Mouse (Mus musculus) common myeloid progenitor, adult 5-6 weeks (primary cell): ENCODE data around the gene Cyp2f2. TPM values are rescaled to one million over a fixed set of nuclear protein-coding genes. Genes with fewer than 3 reads are reported as not detected.

Experiments used
- ATAC-seq: replicated peaks from 2 replicates; pipeline ENCODE4 v1.8.0; 2016; ENCODE audit warnings: low read depth, mild to moderate bottlenecking, moderate TSS enrichment, inconsistent platforms; ENCODE audit not compliant: poor library complexity, severe bottlenecking
- total RNA-seq: library from RNA; stranded (forward); fragments of 200-1000, 187-1606 nt; gene quantifications from 2 replicates; pipeline ENCODE4 v1.2.3, GENCODE M21; 2017

Gene Cyp2f2
- total RNA-seq, 1 experiment from 2014 or later, result not detected

DNA sequence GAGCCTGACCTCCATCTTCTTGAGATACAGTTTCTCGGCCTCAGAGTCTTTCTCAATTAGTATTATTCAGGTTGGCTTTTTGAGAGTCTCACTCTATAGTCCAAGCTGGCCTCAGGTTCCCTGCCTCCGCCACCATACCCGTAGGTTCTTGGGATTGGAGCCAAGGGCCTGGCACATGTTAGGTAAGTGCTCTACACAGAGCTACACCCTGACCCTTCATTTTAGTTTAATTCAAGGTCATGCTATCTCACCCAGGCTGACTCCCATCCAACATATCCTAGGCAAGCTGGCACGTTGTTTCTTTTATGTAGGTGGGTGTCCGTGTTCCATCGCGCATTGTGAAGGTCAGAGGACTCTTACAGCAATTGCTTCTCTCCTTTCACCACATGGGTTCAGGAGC, 55.2 kb downstream of the Cyp2f2 start:
- no peak for ATAC-seq

DNA sequence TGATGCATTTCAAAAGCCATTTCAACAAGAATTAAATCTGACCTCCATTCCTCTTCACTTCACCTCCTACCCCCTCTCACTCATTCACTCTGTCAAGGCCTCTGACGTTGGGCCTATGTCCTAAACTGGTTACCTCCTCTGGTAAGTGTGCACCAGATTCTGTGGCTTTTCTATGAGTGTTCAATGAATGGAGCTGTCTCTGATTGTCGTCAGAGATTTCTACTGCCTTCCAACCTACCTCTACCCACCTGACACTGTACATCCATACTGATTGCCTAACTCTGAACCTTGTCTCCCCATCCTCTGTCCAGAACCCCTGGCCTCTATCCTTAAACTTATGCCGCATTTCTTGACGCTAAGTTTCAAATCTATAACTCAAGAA, 58.2 kb downstream of the Cyp2f2 start:
- ATAC-seq, result 0 out of 2 replicates have a peak, but pooled peaks have one; percentile 1

DNA sequence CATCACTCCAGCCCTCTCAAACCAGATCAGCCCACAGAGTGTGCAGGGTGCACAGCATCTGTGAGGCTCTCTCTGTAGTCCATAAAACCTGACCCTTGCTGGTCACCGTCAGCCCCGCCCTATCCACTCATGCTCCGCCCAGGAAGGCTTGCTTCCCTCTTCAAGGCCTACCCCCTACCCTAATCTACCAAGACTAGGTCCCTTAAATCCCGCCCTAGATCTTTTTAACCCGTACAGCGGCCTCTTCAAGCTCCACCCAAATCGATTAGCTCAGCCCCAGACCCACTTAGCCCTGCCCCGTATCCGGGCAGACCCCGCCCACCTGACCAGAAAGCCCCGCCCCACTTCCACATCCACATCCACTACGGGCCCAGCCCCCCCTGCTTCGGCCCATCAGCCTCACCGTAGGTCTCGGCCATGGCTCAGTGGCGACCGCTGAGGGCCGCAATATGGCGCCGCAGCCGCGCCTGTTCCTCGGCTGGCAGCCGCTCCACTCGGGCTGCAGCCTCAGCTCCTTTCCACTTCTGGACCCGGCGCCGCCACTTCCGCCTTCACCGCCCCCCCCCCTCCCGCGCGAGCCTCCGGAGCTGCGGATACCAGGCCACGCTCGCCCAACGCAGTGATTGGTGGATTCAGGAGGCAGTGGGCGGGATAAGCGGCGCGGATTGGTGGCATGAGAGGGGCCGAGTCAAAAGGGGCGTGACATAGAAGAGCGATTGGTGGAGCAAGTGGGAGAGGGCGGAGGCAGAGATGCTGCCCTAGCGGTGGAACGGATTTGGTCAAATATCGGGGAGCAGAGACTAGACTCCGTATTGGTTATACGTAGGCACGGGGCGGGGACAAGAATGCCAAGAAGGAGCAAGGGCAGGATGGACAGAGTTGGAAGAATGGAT, 58.9 kb downstream of the Cyp2f2 start, which contains the start of gene Rab4b:
Rab4b (minus strand) TSS at position 573 of the 893 bp plus-strand sequence.
- peak; percentile 94 for ATAC-seq

DNA sequence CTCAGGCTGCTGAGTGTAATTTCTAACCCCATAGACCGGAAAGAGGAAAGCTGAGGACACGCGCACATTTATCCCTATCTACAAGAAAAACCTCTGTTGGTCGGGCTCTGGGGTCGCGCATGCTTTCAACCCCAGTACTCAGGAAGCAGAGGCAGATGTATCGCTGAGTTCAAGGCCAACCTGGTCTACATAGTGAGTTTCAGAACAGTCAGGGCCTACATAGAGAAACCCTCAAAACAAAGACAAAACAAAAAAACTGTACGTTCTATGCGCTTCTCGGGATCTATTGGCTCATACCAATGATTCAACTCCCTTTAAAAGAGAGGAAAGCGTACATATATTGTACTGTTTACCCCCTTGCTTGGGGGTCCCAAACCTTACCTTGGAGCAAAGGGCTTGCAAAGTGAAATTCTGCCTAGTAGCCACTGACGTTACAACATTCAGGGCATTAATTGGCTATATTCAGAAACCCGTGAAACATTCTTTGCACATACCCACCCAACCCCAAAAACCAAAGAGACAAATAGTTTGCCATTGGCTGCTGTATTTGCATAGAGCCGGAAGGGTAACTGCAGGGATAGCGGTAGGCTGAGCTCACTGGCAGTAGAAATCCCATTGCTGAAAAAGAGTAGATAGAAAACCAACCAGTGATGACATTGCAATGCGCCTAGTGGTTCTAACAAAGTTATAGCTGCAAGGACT, 59.7 kb downstream of the Cyp2f2 start:
- no peak for ATAC-seq

DNA sequence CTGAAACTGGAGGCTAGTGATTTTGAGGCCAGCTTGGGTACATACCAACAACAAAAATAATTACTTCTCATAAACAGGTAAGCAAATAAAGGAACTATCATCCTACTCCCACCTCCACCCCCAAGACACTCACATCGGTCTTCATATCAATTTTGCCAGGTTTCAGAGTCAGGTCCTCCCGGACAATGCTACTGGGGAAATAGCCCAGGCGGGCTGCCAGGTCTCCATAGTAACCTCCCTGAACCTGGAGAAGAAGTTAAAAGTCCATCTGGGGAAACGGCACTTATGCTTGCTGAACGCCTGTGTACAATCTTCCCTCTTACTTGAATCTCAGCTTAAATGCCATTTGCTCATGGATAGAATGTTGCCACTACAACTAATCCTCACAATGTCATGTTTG, 60.3 kb downstream of the Cyp2f2 start:
- ATAC-seq, result no peak

DNA sequence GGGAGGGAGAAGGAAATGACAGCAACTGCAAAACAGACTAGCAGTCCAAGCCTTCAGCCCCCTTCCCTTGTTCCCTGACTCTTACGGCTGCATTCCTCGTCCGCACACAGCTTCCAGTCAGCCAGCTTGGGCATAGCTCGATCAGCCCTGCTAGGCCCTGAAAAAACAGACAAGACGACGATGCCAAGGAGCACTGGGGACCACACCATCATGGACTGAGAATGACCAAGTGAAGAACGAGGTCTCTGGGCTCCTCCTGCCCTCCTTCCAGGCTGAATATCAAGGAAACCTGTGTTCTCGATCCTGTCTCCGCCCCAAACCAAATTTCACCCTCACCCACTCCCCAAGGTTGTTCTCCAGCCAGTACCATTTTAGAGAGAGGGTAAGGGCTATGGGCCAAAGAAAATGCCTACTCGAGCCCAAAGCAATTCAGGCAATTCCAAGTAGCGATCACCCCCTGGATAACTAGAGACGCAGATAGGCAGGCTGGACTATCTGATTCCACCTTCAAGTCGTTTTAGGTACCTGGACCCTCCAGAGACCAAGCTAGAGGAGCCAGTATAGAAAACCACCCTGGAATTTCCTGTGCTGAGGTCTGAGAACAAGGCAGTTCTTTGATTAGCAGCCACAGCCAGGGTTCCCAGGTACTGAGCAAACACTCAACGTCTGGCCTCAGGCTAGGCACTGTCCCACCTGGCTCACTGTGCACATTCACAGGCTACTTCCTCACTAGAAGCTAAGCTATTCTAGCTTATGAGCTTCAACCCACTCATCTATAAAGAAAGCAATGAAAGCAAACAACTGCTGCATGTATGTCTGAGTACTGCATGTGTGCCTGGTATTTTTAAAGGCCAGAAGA, 61.4 kb downstream of the Cyp2f2 start, which contains the start of the genes Gm21983 and Mia:
Gm21983 (minus strand) TSS at position 250 of the 859 bp plus-strand sequence.
Mia (minus strand) TSS at position 321 of the 859 bp plus-strand sequence.
- ATAC-seq, result no peak

DNA sequence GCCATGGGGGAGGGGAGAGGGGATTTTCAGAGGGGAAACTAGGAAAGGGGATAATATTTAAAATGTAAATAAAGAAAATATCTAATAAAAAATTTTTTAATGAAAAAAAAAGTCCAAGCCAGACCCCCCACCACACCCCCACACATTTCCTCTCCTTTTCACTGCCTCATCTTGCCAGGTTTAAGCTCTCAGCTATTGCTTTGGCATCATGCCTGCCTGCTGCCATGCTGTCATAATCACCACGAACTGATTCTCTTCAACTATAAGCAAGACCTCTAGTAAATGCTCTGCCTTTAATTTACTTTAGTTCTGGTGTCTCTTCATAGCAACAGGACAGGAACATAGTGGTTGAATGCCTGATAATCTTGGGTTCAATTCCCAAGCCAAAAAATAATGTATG, 62.8 kb downstream of the Cyp2f2 start:
- no peak for ATAC-seq

Other genes starting within 250 kb of the Cyp2f2 start
- not detected in 2 replicates for gene Cyp2a22, start 180.5 kb upstream of the Cyp2f2 start, total RNA-seq
- not detected in 2 replicates for gene Cyp2a12, start 90.8 kb upstream of the Cyp2f2 start, total RNA-seq
- not detected in 2 replicates for gene Cyp2t4, start 33.8 kb downstream of the Cyp2f2 start, total RNA-seq
- gene Egln2, start 46.9 kb downstream of the Cyp2f2 start, total RNA-seq, result 18.6 and 24.7 TPM in 2 replicates
- 10.6 and 21.7 TPM in 2 replicates for gene Rab4b, start 59.0 kb downstream of the Cyp2f2 start, total RNA-seq
- gene Gm21983, start 61.2 kb downstream of the Cyp2f2 start, total RNA-seq, result not detected in 2 replicates
- 0.23 TPM in 1 of 2 replicates, not detected in the other for gene Mia, start 61.2 kb downstream of the Cyp2f2 start, total RNA-seq
- 4.8 and 5.7 TPM in 2 replicates for gene BC024978, start 75.9 kb downstream of the Cyp2f2 start, total RNA-seq
- gene Snrpa, start 76.4 kb downstream of the Cyp2f2 start, total RNA-seq, result 102 and 125 TPM in 2 replicates
- gene Itpkc, start 108.8 kb downstream of the Cyp2f2 start, total RNA-seq, result 5.2 and 5.4 TPM in 2 replicates
- gene Coq8b, start 113.1 kb downstream of the Cyp2f2 start, total RNA-seq, result 8.2 and 15.7 TPM in 2 replicates
- 0.29 and 1.1 TPM in 2 replicates for gene Numbl, start 138.5 kb downstream of the Cyp2f2 start, total RNA-seq
- 0.44 TPM in 1 of 2 replicates, not detected in the other for gene Ltbp4, start 217.8 kb downstream of the Cyp2f2 start, total RNA-seq
- 18.4 and 25.8 TPM in 2 replicates for gene Shkbp1, start 236.1 kb downstream of the Cyp2f2 start, total RNA-seq
- 2.2 TPM in 1 of 2 replicates, not detected in the other for gene Gm20479, start 237.5 kb downstream of the Cyp2f2 start, total RNA-seq